Mouse (Mus musculus) spleen, postnatal 14 days (tissue): ENCODE measurements around the gene Nr2f6.

ENCODE experiments used
- DNase-seq, 2 experiments: peaks; one replicate each; pipeline ENCODE4 v3.0.0; 2021 to 2022; ENCODE audit warnings: low spot score in 2 of 2

The Nr2f6 gene

GRCm38 (mm10) chr8:71381421-71381970 is at the start of gene Nr2f6:
Gene Nr2f6, minus strand, starts transcription at chr8:71381960.
- peak in 1 of 2 experiments; percentile 25 for DNase-seq

GRCm38 (mm10) chr8:71422121-71422520 is 40.4 kb upstream of the Nr2f6 start:
- DNase-seq: no peak

GRCm38 (mm10) chr8:71411535-71412273 is 29.9 kb upstream of the Nr2f6 start:
- no peak for DNase-seq

- DNase-seq: no peak
Observed at GRCm38 (mm10) chr8:71408231-71408630, 26.5 kb upstream of the Nr2f6 start.

- DNase-seq: no peak
Observed at GRCm38 (mm10) chr8:71407441-71407840, 25.7 kb upstream of the Nr2f6 start.

- DNase-seq: peak; percentile 67 to 78
Observed at GRCm38 (mm10) chr8:71406099-71407015, 24.6 kb upstream of the Nr2f6 start.

GRCm38 (mm10) chr8:71405401-71406098 is 23.8 kb upstream of the Nr2f6 start, which contains the start of gene Ankle1:
Gene Ankle1, plus strand, starts transcription at chr8:71406010.
- peak; percentile 98 to 99 for DNase-seq

GRCm38 (mm10) chr8:71404951-71405351 is 23.2 kb upstream of the Nr2f6 start:
- DNase-seq: no peak

GRCm38 (mm10) chr8:71404011-71404410 is 22.3 kb upstream of the Nr2f6 start:
- no peak for DNase-seq

- no peak for DNase-seq
Observed at GRCm38 (mm10) chr8:71403107-71403885, 21.5 kb upstream of the Nr2f6 start.

- DNase-seq: no peak
Observed at GRCm38 (mm10) chr8:71402446-71402964, 20.7 kb upstream of the Nr2f6 start.

- DNase-seq: peak in 1 of 2 experiments; percentile 5
Observed at GRCm38 (mm10) chr8:71401454-71401853, 19.7 kb upstream of the Nr2f6 start.

- peak in 1 of 2 experiments; percentile 5 for DNase-seq
Observed at GRCm38 (mm10) chr8:71400826-71401225, 19.1 kb upstream of the Nr2f6 start.

- DNase-seq: no peak
Observed at GRCm38 (mm10) chr8:71397701-71398100, 15.9 kb upstream of the Nr2f6 start.

GRCm38 (mm10) chr8:71396639-71397305 is 15.0 kb upstream of the Nr2f6 start, which contains the start of gene Babam1:
Gene Babam1, plus strand, starts transcription at chr8:71396861.
- DNase-seq: peak; percentile 78 to 79

- no peak for DNase-seq
Observed at GRCm38 (mm10) chr8:71395629-71396028, 13.9 kb upstream of the Nr2f6 start, which contains the start of gene Ushbp1. Gene Ushbp1, minus strand, starts transcription at chr8:71395802.

GRCm38 (mm10) chr8:71395071-71395470 is 13.3 kb upstream of the Nr2f6 start:
- DNase-seq: no peak

GRCm38 (mm10) chr8:71394481-71394880 is 12.7 kb upstream of the Nr2f6 start:
- no peak for DNase-seq

- DNase-seq: no peak
Observed at GRCm38 (mm10) chr8:71392871-71393270, 11.1 kb upstream of the Nr2f6 start.

- no peak for DNase-seq
Observed at GRCm38 (mm10) chr8:71392391-71392790, 10.6 kb upstream of the Nr2f6 start.
